Mouse (Mus musculus): ENCODE measurements around the gene Shisa4.

DNA sequence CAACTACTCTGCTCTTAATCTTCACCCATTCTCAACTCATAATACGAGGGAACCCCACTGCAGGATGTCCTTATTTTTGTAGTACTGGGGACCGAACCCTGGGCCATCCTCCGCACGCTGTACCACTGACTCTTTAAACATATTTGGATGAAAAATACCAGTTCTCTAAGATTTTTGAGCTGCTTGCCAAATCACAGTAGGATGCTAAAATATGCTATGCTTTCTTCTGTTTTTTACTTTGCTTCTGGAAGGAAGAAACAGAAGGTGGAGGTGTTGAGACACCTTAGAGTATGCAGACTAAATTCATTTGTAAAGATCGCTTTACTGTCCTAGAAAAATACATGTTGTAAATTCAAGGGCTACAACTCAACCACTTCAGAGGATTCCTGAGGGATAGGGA lies 9.1 kb upstream of the Shisa4 start:
- no peak for TF ChIP-seq TCF12 (IDR thresholded peaks at IDR 0.05; ENCODE audit: insufficient read depth, poor library complexity, severe bottlenecking)
- no peak for TF ChIP-seq MYOG (IDR thresholded peaks at IDR 0.05; ENCODE audit: control insufficient read depth in 1 of 3, insufficient read depth in 1 of 3, insufficient read length in 2 of 3, low read depth in 2 of 3)
- TF ChIP-seq CEBPB (IDR thresholded peaks at IDR 0.05; ENCODE audit: insufficient read depth, poor library complexity, severe bottlenecking), result no peak
